Mouse (Mus musculus) ES-CJ7 (cell line): ENCODE measurements around the gene Nhlrc1.
A peak's percentile ranks its signal among the peaks of the same experiment; 100 is the strongest.

Experiments used
- DNase-seq: peaks from one replicate; pipeline ENCODE4 v3.0.0; 2011; ENCODE audit warnings: low read depth, low spot score

The Nhlrc1 gene

GRCm38 (mm10) chr13:47014334-47015194 is at the start of gene Nhlrc1:
TSS of gene Nhlrc1 (minus strand) at chr13:47014850.
- DNase-seq = peak; percentile 71

GRCm38 (mm10) chr13:47063985-47064760 is 49.5 kb upstream of the Nhlrc1 start:
- DNase-seq = no peak

GRCm38 (mm10) chr13:47062756-47063155 is 48.1 kb upstream of the Nhlrc1 start:
- DNase-seq = no peak

- no peak for DNase-seq
Measured at GRCm38 (mm10) chr13:47056781-47057180, 42.1 kb upstream of the Nhlrc1 start.

GRCm38 (mm10) chr13:47056126-47056525 is 41.5 kb upstream of the Nhlrc1 start:
- no peak for DNase-seq

- no peak for DNase-seq
Measured at GRCm38 (mm10) chr13:47053971-47054370, 39.3 kb upstream of the Nhlrc1 start.

- no peak for DNase-seq
Measured at GRCm38 (mm10) chr13:47050009-47050408, 35.4 kb upstream of the Nhlrc1 start.

GRCm38 (mm10) chr13:47047996-47048395 is 33.3 kb upstream of the Nhlrc1 start:
- no peak for DNase-seq

- no peak for DNase-seq
Measured at GRCm38 (mm10) chr13:47044617-47044947, 29.9 kb upstream of the Nhlrc1 start, which contains the start of gene Tpmt. TSS of gene Tpmt (minus strand) at chr13:47044737.

GRCm38 (mm10) chr13:47043833-47044616 is 29.4 kb upstream of the Nhlrc1 start:
- no peak for DNase-seq

GRCm38 (mm10) chr13:47043030-47043680 is 28.5 kb upstream of the Nhlrc1 start, which contains the start of gene Kdm1b:
TSS of gene Kdm1b (plus strand) at chr13:47043499.
- peak; percentile 98 for DNase-seq

- DNase-seq = no peak
Measured at GRCm38 (mm10) chr13:47042024-47042633, 27.5 kb upstream of the Nhlrc1 start.

GRCm38 (mm10) chr13:47040061-47040460 is 25.4 kb upstream of the Nhlrc1 start:
- DNase-seq = no peak

- DNase-seq = no peak
Measured at GRCm38 (mm10) chr13:47037946-47038345, 23.3 kb upstream of the Nhlrc1 start.

GRCm38 (mm10) chr13:47033602-47034001 is 19.0 kb upstream of the Nhlrc1 start:
- no peak for DNase-seq

- DNase-seq = no peak
Measured at GRCm38 (mm10) chr13:47030376-47031107, 15.9 kb upstream of the Nhlrc1 start.

- DNase-seq = no peak
Measured at GRCm38 (mm10) chr13:47020798-47021197, 6.1 kb upstream of the Nhlrc1 start.

GRCm38 (mm10) chr13:47019774-47020173 is 5.1 kb upstream of the Nhlrc1 start:
- DNase-seq = no peak

GRCm38 (mm10) chr13:47017259-47017658 is 2.6 kb upstream of the Nhlrc1 start:
- peak; percentile 52 for DNase-seq

GRCm38 (mm10) chr13:47015195-47015501 is 498 bp upstream of the Nhlrc1 start:
- DNase-seq = no peak
